Mouse (Mus musculus) layer of hippocampus, adult 11-12 months (tissue): ENCODE data around the gene Sertad1.

Source experiments
- DNase-seq: peaks from one replicate; pipeline ENCODE4 v3.0.0; 2022; ENCODE audit warnings: low spot score

Sertad1 gene

GRCm38 (mm10) chr7:27486770-27487697 is at the start of gene Sertad1:
Gene Sertad1, plus strand, starts transcription at chr7:27486910.
- DNase-seq: peak; percentile 99

DNA sequence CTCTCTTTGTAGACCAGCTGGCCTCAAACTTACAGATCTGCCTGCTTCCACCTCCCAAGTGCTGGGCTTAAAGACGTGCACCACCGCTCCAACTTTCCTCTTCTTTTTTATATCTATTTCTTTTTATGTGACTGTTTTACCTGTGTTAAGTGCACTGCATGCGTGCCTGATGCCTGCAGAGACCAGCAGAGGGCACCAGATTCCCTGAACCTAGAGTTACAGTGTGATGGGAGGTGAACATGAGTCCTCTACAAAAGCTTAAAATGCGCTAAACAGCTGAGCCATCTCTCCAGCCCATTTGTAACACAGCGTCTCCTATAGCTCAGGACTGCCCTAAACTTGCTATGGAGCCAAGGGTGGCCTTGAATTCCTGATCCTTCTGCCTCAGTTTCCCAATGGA is 49.2 kb upstream of the Sertad1 start:
- DNase-seq: no peak

DNA sequence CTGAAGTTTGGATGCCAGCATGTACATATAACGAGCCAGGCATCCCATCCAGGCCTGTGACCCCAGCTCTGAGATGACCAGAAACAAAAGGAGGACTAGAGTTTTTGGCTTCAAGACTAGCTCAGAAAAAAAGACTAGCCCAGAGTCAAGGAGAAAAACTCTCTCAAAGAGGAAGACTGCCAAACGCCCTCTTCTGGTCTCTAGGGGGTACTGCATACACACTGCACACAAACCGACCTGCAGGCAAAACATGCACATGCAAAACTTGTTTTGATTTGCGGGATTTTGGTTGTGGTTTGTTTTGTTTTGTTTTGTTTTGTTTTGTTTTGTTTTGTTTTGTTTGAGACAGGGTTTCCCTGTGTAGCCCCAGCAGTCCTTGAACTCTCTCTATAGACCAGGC is 46.7 kb upstream of the Sertad1 start:
- no peak for DNase-seq

DNA sequence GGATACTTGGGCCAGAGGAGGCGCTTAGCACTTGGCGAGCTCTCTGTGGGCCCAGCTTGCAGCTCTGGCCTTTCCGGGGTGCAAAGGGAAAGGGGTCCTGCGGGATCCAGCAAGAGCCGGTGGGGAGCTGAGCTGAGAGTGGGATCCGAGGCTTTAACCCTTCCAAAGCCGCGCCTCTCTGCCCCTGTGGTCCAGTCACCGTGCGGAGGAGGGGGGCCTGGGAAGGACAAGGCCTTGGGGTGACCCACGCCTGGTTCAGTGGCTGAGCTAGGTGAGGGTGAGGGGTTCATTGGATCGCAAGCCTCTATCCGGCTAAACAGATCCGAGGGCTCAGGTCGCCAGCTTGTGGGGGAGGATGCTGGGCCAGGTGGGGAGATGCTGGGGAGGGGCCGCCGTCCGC is 40.7 kb upstream of the Sertad1 start:
- no peak for DNase-seq

GRCm38 (mm10) chr7:27446521-27447418 is 39.9 kb upstream of the Sertad1 start:
- DNase-seq: peak; percentile 66

DNA sequence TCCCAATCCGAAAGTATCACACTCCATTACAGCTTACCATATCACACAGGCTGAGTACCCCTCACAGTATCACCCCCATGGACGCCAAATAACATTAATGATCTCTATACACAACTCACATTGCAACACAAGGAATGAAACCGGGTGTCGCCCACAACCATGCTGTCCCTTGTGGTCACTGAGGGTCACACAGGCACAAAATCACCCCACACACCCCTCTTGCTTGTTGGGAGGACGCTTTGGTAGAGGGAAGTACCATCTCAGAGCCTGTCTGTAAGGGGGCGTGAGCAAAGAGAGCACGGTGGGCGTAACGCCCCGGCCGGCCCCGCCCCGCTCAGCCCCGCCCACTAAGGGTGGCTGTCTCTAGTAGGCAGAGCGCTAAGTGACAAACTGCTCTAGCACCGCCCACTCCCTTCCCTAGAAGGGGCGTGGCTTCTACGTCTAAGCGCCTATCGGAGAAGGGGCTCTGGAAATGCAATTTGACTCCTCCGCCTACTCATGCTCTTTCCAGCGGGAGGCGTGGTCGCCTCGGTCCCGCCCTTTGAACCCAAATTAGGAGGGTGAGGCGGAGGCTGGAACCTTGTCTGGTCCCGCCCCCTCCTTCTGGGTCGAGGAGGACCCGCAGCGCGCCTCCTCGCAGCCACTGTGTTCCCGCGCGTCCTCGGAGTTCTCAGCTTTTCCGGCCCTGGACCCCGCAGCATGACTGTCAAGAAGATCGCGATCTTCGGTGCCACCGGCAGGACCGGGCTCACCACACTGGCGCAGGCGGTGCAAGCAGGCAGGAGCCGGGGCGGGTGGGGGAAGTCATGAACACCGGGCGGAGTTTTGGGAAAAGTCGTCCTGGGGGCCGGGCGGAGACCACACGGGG is 39.1 kb upstream of the Sertad1 start, which contains the start of the genes Sptbn4 and Blvrb:
Gene Sptbn4, minus strand, starts transcription at position 268 of the 868 bp plus-strand sequence.
Gene Blvrb, plus strand, starts transcription at position 560 of the 868 bp plus-strand sequence.
- peak; percentile 99 for DNase-seq

- peak; percentile 50 for DNase-seq
Observed at GRCm38 (mm10) chr7:27448421-27449206, 38.1 kb upstream of the Sertad1 start.

- DNase-seq: peak; percentile 81
Observed at GRCm38 (mm10) chr7:27449256-27449862, 37.4 kb upstream of the Sertad1 start.

- DNase-seq: no peak
Observed at GRCm38 (mm10) chr7:27451359-27451758, 35.4 kb upstream of the Sertad1 start.

- no peak for DNase-seq
Observed at GRCm38 (mm10) chr7:27452206-27452770, 34.4 kb upstream of the Sertad1 start.

DNA sequence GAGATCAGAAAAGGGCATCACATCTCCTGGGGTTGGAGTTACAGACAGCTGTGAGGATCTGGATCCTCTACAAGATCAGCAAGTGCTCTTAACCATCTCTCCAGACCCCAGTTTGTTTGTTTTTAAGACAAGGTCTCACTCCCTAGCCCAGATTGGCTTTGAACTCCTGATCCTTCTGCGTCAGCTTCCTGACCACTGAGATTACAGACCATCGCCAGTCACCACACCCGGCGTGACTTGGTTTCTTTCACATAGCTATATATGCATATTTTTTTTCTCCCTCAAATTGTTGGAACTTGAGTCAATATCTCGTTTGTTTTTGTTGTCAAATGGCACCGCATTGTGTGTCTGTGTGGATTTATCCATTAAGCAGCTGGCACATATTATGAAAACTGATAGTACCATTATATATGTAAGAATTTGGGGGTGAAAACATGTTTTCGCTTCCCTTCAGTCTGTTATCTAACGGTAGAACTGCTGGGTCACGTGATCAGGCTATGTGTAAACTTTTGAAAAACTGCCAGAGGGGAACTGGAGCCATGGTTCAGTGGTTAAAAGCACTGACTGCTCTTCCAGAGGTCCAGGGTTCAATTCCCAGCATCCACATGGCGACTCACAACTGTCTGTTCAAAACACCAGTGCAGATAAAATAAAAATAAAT is 32.1 kb upstream of the Sertad1 start:
- no peak for DNase-seq

- no peak for DNase-seq
Observed at GRCm38 (mm10) chr7:27455273-27455672, 31.4 kb upstream of the Sertad1 start.

- DNase-seq: no peak
Observed at GRCm38 (mm10) chr7:27458614-27459013, 28.1 kb upstream of the Sertad1 start.

- DNase-seq: no peak
Observed at GRCm38 (mm10) chr7:27459640-27460039, 27.1 kb upstream of the Sertad1 start.

DNA sequence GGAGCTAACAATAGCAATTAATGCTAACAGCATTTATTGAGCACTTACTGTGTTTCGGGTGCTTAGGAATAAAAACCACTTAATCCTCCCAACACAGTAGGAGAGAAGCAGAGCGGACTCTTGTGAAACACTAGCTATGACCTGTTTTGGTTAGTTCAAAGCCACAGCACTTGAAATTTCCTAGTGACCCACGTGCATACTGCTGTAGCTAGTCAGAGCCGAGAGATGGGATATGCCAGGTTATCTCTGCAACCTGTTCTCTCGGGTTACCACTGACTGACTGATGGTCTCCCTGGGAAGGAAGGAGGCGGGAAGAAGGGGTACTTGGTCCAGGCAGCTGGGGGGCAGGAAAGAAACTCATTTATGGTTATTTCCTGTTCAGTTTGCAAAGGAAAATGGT is 26.2 kb upstream of the Sertad1 start:
- DNase-seq: no peak

GRCm38 (mm10) chr7:27467648-27468047 is 19.1 kb upstream of the Sertad1 start:
- DNase-seq: no peak

- DNase-seq: no peak
Observed at GRCm38 (mm10) chr7:27471390-27472120, 15.2 kb upstream of the Sertad1 start.

- DNase-seq: no peak
Observed at GRCm38 (mm10) chr7:27472596-27472995, 14.1 kb upstream of the Sertad1 start.
